Mouse (Mus musculus) monocyte, adult 2 months (primary cell): ENCODE results near the gene Ints3.

Source experiments
- DNase-seq, 2 experiments: peaks; one replicate each; pipeline ENCODE4 v3.0.0; 2022; ENCODE audit warnings: low spot score in 2 of 2, low read depth in 1 of 2

Ints3 gene

DNA sequence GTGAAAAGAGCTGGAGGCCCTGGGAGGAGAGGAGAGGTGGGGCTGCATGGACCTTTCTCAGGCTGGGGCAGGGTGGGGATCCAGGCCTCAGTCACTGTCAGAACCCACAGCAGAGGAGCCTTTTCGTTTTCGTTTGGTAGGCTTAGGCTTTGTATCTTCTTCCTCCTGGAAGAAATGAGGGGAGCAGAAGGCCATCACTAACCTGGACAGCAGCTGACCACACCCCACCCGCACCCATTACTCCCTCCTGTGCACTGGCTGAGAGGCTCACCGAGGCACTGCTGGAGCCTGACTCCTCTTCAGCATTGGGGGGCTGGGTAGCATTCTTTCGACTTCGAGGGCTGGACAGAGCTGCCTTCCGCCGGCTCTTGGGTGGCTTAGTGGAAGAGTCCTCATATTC is 41.5 kb downstream of the Ints3 start:
- DNase-seq = no peak

- no peak for DNase-seq
Measured at GRCm38 (mm10) chr3:90391004-90391403, 42.4 kb downstream of the Ints3 start.

GRCm38 (mm10) chr3:90389511-90390490 is 43.6 kb downstream of the Ints3 start, which contains the start of gene Slc27a3:
TSS of gene Slc27a3 (minus strand) at chr3:90389938.
- no peak for DNase-seq

- DNase-seq = no peak
Measured at GRCm38 (mm10) chr3:90388726-90389510, 44.5 kb downstream of the Ints3 start.

DNA sequence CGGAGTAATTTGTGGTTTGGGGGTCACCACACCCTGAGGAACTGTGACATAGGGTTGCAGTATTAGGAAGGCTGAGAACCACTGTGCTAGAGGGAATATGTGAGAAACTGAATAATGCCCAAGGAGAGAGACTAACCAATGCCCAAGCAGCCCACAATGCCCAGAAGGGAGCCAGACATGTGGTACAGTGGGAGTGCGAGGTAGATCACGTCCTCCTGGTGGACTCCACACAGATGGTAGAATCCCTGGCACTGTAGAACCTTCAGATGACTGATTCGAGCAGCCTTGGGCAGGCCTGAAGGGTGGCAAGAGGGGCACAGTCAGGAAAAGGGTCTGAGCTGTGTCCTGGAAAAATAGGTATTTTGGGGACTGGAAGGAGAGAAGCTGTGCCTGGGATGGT is 45.2 kb downstream of the Ints3 start:
- no peak for DNase-seq

- DNase-seq = no peak
Measured at GRCm38 (mm10) chr3:90387483-90387882, 45.9 kb downstream of the Ints3 start.

GRCm38 (mm10) chr3:90386817-90387216 is 46.6 kb downstream of the Ints3 start:
- no peak for DNase-seq

DNA sequence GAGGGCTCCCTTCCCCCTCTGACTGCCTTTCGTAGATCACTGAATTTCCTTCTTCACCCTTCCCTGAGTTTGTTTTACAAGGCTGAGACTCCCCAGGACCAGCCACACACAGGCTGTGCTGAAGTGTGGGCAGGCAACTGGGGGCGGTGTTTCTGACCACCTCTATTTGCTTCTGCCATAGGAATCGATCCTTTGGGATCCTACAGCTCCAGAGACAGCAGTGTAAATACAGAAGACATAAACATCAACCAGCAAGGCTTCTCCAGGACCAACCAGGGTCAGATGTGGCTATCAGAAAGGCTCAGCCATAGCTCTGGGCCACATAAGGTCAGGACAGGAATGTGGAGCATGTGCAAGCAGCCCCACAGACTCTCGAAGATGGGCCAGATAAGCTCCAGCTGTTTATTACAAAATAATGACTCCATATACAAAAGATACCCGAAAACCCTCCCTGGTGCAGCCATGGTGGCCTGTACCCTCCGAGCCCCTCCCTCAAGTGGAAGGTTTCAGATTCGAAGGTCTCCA is 48.5 kb downstream of the Ints3 start:
- no peak for DNase-seq

- DNase-seq = peak; percentile 57 to 80
Measured at GRCm38 (mm10) chr3:90383690-90384089, 49.7 kb downstream of the Ints3 start.

- DNase-seq = no peak
Measured at GRCm38 (mm10) chr3:90381727-90382126, 51.7 kb downstream of the Ints3 start.

GRCm38 (mm10) chr3:90378496-90378895 is 54.9 kb downstream of the Ints3 start:
- no peak for DNase-seq

- DNase-seq = no peak
Measured at GRCm38 (mm10) chr3:90376247-90376585, 57.2 kb downstream of the Ints3 start.

DNA sequence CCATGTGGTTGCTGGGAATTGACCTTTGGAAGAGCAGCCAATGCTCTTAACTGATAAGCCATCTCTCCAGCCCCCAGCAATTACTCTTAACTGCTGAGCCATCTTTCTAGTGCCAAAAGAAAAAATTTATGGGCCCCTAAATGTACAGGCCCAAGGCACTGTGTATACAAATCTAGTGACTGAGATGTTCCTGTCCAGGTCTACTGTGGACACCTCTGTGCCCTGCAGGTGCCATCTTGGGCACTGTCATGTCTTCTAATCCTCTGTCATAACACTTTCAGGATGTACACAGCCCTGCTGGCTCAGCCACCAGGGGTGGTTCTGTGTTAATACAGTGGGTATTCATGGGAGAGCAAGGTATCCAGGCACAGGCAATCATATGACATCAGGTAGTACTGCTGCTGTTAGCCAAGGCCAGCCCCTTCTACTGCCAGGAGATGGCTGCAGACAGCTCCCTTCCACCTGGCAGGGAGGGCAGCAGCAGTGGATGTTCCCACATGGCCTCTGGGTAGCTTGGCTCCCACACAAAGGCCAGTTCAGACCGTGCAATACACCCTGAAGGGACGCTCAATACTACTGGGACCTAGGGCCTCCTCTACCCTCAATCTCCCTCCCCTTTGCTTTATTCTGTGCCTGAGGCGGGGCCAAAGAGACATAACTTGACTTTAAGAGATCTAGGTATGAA is 57.7 kb downstream of the Ints3 start:
- no peak for DNase-seq

DNA sequence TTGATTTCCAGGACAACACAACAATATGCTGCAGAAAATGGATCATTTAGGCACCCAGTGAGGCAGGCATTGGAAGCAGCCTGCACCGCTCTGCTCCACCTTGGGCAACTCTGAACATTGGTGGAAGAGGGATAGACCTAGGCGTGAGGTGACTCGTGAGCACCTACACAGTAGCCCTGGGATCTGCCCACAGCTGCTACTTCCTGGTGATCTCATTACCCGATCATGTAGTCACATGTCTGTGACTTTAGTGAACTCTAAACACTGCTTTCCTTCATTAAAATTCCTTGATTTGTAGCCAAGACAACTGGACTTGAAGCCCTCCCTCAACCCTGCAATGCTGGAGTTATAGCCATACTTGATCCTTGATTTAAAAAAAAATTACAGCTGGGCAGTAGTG is 59.1 kb downstream of the Ints3 start:
- DNase-seq = no peak

DNA sequence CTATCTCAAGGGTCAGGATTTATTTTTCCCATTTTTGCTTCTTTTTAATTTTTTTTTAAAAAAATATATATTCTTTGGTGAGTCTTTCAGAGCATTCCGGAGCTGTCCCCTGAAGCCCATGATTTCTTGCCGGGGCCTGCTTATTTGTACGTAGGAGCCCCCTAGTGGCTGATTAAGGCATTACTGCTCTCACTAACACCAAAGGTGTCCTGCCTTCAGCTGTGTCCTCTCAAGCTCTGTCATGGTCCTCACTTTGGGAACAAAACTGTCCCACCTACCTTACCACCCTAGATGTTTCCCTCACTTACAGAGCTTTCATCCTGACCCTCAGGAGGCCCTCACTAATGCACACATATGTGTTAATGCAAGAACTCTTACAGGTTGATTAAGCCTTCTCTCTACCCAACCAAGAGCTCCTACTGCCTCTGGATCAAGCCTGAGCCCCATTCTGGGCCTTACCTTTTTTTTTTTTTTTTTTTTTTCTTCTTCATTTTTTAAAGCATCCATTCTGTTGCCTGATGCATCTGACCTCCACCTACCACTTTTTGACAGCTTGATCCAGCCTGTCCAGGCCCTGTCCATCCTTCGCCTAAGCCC is 59.9 kb downstream of the Ints3 start:
- DNase-seq = peak; percentile 19 to 53

DNA sequence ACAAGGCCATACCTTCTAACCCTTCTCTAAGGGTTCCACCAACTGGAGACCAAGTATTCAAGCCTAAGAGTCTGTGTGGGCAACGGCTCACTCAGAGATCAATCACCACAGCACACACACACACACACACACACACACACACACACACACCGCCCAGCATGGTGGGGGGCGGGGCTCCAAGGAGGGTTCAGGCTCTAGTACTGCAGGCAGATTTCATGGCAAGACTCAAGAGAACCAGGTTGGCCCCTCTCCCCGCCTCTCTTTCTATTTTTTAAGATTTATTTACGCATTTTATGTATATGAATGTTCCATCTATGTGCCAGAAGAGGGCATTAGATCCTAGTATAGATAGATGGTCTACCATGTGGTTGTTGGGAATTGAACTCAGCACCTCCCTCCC is 60.6 kb downstream of the Ints3 start:
- no peak for DNase-seq

GRCm38 (mm10) chr3:90371857-90372256 is 61.6 kb downstream of the Ints3 start:
- no peak for DNase-seq

GRCm38 (mm10) chr3:90369041-90369440 is 64.4 kb downstream of the Ints3 start:
- DNase-seq = no peak

DNA sequence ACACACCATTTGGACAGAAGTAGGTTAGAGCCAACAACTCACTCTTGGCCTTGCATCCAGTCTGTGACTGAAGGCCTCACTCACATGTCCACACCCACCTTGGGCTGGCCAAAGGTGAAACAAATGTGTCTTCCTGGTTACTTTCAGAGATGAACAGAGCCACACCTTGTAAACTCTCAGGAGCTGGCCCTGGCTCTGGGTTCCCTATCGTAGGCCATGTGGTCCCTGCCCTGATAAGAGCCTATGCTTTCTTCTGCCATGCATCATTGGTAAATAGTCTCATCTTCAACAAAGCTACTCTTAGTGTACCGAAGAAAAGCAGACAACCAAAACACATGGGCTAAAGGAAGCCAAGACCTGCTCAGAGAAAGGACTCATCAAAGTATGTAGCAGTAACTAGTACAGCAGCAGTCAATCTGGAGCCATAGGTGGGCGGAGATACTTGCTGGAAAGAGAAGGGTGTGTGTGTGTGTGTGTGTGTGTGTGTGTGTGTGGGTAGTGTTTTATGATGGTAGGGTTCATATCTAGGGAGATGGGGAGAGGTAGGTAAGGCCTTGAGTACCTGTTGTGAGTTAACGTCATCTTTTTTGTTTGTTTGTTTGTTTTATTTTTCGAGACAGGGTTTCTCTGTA is 66.3 kb downstream of the Ints3 start:
- no peak for DNase-seq

DNA sequence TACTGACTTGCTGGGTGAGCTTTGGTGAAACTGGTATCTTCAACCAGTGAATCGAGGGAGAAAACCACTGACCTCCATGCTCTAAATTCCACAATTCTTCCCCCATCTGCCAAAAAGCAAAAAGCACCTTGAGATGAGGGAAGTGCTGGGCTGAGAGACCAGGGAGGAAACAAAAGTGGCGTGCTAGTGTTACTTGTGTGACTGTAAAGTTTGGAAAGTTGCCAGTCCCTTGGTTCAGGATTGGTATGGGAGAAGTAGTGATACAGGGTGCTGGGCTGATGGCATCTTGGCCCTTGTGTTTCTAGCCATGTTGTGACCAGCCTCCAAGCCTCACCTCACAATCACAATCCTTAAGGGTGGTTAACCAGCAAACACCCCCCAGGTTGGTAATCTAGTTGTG is 71.1 kb downstream of the Ints3 start:
- no peak for DNase-seq
